Mouse (Mus musculus) kidney, postnatal 0 days (tissue): Measurements from ENCODE around the gene Hamp. TPM values are rescaled to one million over a fixed set of nuclear protein-coding genes. Genes with fewer than 3 reads are reported as not detected.
"Not testable (repeated sequence)": the region's sequence is repeated elsewhere in the genome, so short reads cannot be mapped to it uniquely, and the experiment has no call there.

Experiments
- ATAC-seq: fragments of 200-750 bp; cut with Nextera tagmentation; replicated peaks from 2 replicates; pipeline ENCODE4 v1.8.0; 2017; ENCODE audit warnings: low read depth, moderate number of reproducible peaks, moderate TSS enrichment, moderate library complexity; ENCODE audit not compliant: low FRiP score
- DNase-seq: peaks from one replicate; pipeline ENCODE4 v3.0.0-alpha.2; 2016; ENCODE audit warnings: low spot score
- H3K27ac ChIP-seq: fragments of 300-500 bp; sonication (generic); 2 replicates; pipeline ENCODE4 v1.5.1; 2014; ENCODE audit warnings: mild to moderate bottlenecking
- H3K27me3 ChIP-seq: fragments of 300-500 bp; sonication (generic); 2 replicates; pipeline ENCODE4 v1.6.1; 2014; ENCODE audit warnings: low read length, mixed read lengths; ENCODE audit not compliant: insufficient read depth
- H3K36me3 ChIP-seq: fragments of 300-500 bp; sonication (generic); 2 replicates; pipeline ENCODE4 v1.6.1; 2014; ENCODE audit warnings: low read length, mixed read lengths; ENCODE audit not compliant: insufficient read depth
- H3K4me1 ChIP-seq: fragments of 300-500 bp; sonication (generic); replicated peaks from 2 replicates; pipeline ENCODE4 v1.6.1; 2014; ENCODE audit warnings: antibody characterized with exemption, low read length, mixed read lengths; ENCODE audit not compliant: insufficient read depth
- H3K4me2 ChIP-seq: fragments of 300-500 bp; sonication (generic); 2 replicates; pipeline ENCODE4 v1.6.1; 2014; ENCODE audit warnings: mild to moderate bottlenecking, low read length, moderate library complexity, mixed read lengths
- H3K4me3 ChIP-seq: fragments of 300-500 bp; sonication (generic); replicated peaks from 2 replicates; pipeline ENCODE4 v1.5.1; 2014; ENCODE audit warnings: low read depth, low read length
- H3K9ac ChIP-seq: fragments of 300-500 bp; sonication (generic); 2 replicates; pipeline ENCODE4 v1.6.1; 2014; ENCODE audit warnings: low read depth, low read length
- H3K9me3 ChIP-seq: fragments of 300-500 bp; sonication (generic); replicated peaks from 2 replicates; pipeline ENCODE4 v1.6.1; 2016; ENCODE audit warnings: low read length, inconsistent platforms, mixed read lengths
- CTCF ChIP-seq: IDR thresholded peaks from 2 replicates; pipeline ENCODE4 v1.5.1; 2016; ENCODE audit warnings: antibody characterized with exemption, low read depth, mild to moderate bottlenecking, moderate library complexity
- WGBS: fragments of 180-500 bp; shearing (Covaris S2); extraction: QIAGEN DNeasy Blood & Tissue Kit; methylation state at CpG from one replicate; pipeline ENCODE4 v1.1.7; 2014; 5-methylcytosine and 5-hydroxymethylcytosine counted together
- polyA plus RNA-seq: library from polyadenylated mRNA; unstranded; fragments of >200 nt; fragmentation: Nextera tagmentation; extraction: Ambion mirVana; gene quantifications from 2 replicates; pipeline ENCODE4 v1.2.1, GENCODE M21; 2015

Hamp gene
- polyA plus RNA-seq, 1 experiment from 2014 or later = not detected

DNA sequence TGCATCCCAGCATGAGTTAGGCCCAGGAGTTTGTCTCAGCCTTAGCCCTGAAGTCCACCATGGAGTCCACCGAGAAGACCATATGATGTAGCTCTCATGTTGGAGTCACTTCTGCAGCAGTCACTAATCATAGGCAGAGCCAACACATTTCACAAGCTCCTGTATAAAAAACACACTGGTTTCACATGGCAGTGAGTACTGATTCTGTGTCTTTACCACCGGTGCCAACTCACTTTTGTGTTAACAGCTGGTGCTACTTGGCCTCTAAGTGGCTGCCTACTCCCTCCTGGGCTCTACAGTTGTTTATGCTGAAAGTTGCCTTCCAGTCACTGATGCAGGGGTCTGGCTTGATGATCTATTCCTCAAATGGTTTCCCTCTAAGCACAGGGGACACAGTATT lies 19.3 kb downstream of the Hamp start, which contains the start of gene Hamp2:
Gene Hamp2, minus strand, starts transcription at position 101 of the 400 bp plus-strand sequence.
- H3K36me3 ChIP-seq, H3K4me1 ChIP-seq, H3K9me3 ChIP-seq, H3K27me3 ChIP-seq, H3K4me2 ChIP-seq, H3K9ac ChIP-seq, H3K27ac ChIP-seq, ATAC-seq, H3K4me3 ChIP-seq, DNase-seq: not testable (repeated sequence)
- WGBS = 71% methylated on average over 2 of the region's 2 CpGs

DNA sequence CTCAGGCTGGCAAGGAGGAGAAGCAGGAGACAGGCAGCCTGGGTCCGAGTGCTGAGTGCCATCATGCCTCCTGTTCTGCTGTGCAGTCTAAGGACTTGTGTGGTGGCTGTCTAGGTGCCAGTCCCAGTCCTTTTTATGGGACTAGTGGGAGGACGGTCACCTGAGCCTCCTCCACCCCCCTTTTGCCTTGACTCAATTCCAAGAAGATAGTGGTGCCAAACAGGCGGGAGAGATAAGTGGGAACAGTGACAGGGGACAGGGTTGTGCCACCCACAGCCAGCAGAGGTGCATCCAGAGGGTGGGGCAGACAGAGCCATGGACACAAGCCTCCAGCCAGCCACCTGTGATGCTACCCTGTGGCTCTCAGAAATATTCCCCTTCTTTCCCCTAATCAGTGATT lies 19.8 kb downstream of the Hamp start:
- WGBS = 60% methylated on average over 3 of the region's 3 CpGs
- no peaks in the 10 kb centered on the region for H3K36me3 ChIP-seq

DNA sequence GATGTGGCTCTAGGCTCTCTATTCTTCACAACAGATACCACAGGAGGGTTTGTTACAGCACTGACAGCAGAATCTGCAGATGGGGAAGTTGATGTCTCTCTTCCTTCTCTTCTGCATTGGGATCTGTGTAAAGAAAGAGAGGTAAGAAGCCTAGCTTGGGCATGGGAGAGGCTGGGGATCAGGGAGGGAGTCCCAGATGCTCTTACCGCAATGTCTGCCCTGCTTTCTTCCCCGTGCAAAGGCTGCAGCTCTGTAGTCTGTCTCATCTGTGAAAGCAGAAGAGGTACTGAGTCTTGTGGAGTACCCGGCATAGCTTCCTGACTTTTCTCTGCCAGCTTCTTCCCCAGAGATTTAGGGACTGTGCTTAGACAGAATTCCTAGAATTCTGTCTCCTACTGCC lies 21.3 kb downstream of the Hamp start:
- not testable (repeated sequence) for H3K9me3 ChIP-seq, H3K27ac ChIP-seq, DNase-seq, H3K4me2 ChIP-seq, ATAC-seq, H3K4me1 ChIP-seq, H3K4me3 ChIP-seq, H3K27me3 ChIP-seq, H3K9ac ChIP-seq, H3K36me3 ChIP-seq
- 37% methylated on average over 3 of the region's 3 CpGs for WGBS

More for the DNA sequence above, 19.8 kb downstream of the Hamp start:
- H3K27ac ChIP-seq = no peak overlapping the region
- H3K27me3 ChIP-seq = no peaks in the 10 kb centered on the region
- ATAC-seq (no peak), DNase-seq (no peak)
- no peak overlapping the region for H3K9ac ChIP-seq
- no peaks in the 10 kb centered on the region for H3K4me1 ChIP-seq
- no peak overlapping the region for H3K4me2 ChIP-seq
- no peak overlapping the region for H3K4me3 ChIP-seq
- no peak for TF ChIP-seq CTCF
- H3K9me3 ChIP-seq = no peaks in the 10 kb centered on the region

DNA sequence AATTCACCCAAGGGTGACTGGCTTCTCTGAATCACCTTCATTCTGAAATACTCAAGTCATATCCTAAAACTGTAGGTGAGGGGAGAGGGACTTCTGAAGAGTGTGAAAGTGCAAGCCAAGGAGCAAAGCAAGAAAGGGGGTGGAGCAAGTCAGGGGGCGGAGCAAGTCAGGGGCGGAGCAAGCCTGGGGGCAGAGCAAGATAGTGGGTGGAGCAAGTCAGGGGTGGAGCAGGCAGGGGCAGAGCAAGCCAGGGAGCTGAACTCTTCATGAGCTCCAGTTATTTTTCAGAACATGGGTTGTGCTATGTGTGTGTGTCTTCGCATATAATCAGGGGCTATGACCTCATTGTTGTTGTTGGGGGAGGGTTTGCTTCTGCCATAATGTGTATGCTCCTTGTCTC lies 23.6 kb downstream of the Hamp start:
- no peak for TF ChIP-seq CTCF
- 58% methylated on average over 3 of the region's 3 CpGs for WGBS
- DNase-seq = no peak
- no peaks in the 10 kb centered on the region for H3K27me3 ChIP-seq
- H3K9ac ChIP-seq = no peak overlapping the region
- no peak overlapping the region for H3K4me2 ChIP-seq
- H3K4me3 ChIP-seq = no peak overlapping the region
- H3K4me1 ChIP-seq = no peaks in the 10 kb centered on the region
- H3K9me3 ChIP-seq = no peaks in the 10 kb centered on the region
- peak; percentile 79 for ATAC-seq
- no peak overlapping the region for H3K27ac ChIP-seq
- H3K36me3 ChIP-seq = no peaks in the 10 kb centered on the region

DNA sequence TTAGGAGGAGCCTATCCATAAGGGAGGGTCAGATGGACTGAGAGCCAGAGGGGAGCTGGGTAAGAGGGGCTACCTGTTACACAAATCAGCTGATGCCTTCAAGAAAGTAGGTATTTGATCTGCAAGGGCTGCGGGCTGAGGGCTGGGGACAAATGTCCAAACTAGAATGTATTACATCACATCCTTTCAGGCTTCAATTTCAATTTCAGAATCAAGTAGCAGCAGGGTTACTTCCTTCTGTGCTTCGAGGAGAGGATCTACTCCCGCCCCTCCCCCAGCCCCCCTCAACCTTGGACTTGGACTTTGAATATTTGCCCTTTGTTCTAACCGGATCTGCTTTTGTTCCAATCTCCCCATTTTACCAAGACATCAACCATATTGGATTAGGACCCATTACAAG lies 26.6 kb downstream of the Hamp start:
- DNase-seq = no peak
- H3K27ac ChIP-seq = no peak overlapping the region
- H3K27me3 ChIP-seq = no peaks in the 10 kb centered on the region
- no peak overlapping the region for H3K9ac ChIP-seq
- no peaks in the 10 kb centered on the region for H3K4me1 ChIP-seq
- no peak overlapping the region for H3K4me3 ChIP-seq
- H3K36me3 ChIP-seq = no peaks in the 10 kb centered on the region
- 40% methylated on average over 4 of the region's 4 CpGs for WGBS
- no peaks in the 10 kb centered on the region for H3K9me3 ChIP-seq
- TF ChIP-seq CTCF = no peak
- ATAC-seq = no peak
- no peak overlapping the region for H3K4me2 ChIP-seq

DNA sequence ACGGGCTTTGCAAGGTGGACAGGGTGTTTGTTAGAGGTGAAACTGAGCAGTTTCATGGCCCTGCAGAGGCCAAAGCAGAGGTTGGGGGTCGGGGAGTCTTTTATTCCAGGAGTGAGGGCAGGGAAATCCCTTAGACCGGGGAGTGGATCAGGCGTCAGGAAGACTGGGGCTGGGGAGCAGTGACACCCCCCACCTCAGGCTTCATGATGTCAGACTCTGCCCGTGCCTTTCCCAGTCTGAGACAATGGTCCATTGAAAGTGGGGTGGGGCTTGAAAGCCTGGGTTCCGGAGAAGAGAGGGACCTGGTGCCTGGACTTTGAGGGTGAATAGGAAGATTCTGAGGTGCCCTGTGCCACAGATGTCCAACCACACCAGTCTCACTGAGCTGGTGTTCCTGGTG lies 27.1 kb downstream of the Hamp start:
- H3K9ac ChIP-seq = no peak overlapping the region
- WGBS = 31% methylated on average over 6 of the region's 6 CpGs
- H3K4me2 ChIP-seq = no peak overlapping the region
- no peaks in the 10 kb centered on the region for H3K9me3 ChIP-seq
- no peak overlapping the region for H3K4me3 ChIP-seq
- ATAC-seq (no peak), DNase-seq (no peak)
- TF ChIP-seq CTCF = no peak
- no peaks in the 10 kb centered on the region for H3K4me1 ChIP-seq
- no peaks in the 10 kb centered on the region for H3K36me3 ChIP-seq
- H3K27ac ChIP-seq = no peak overlapping the region
- H3K27me3 ChIP-seq = no peaks in the 10 kb centered on the region

DNA sequence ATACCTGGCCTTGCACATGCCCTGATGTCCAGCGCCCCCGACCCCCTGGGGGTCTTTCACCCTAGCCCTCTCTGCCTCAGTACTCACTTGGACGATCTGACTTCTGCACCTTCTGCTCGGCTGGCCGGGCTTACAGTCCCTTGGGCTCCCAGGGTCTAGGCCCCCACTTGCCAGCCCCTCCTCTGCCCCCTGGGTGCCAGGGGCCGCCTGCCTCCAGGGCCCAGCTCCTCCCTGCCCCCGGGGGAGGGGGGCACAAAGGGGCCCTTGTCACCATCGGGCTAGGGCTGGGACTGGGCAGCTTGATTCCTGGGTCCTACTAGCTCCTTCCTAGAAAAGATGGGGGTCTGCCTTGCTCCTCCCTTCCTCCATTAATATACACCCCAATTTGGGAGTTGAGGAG lies 29.1 kb downstream of the Hamp start, which contains the start of gene Mag:
Gene Mag, minus strand, starts transcription at position 142 of the 400 bp plus-strand sequence.
- DNase-seq (no peak), ATAC-seq (no peak)
- Histone ChIP-seq H3K4me1 (no peaks in the 10 kb centered on the region), H3K36me3 (no peaks in the 10 kb centered on the region), H3K9ac (no peak within 1 kb of the TSS), H3K4me3 (no peak within 1 kb of the TSS), H3K4me2 (no peak within 1 kb of the TSS), H3K27ac (no peak within 1 kb of the TSS), H3K27me3 (no peaks in the 10 kb centered on the region), H3K9me3 (no peaks in the 10 kb centered on the region)
- TF ChIP-seq CTCF = no peak
- WGBS = 67% methylated on average over 8 of the region's 8 CpGs
